Mouse (Mus musculus) forebrain, embryonic 10.5 days (tissue): ENCODE data around the gene Map3k4. TPM values are rescaled to one million over a fixed set of nuclear protein-coding genes. Genes with fewer than 3 reads are reported as not detected.

Experiments used
- DNase-seq: peaks from one replicate; pipeline ENCODE4 v3.0.0-alpha.2; 2017; ENCODE audit warnings: low spot score; ENCODE audit errors: extremely low spot score
- H3K27ac ChIP-seq: fragments of 300-500 bp; sonication (generic); 2 replicates; pipeline ENCODE4 v1.5.1; 2016; ENCODE audit warnings: mild to moderate bottlenecking
- H3K27me3 ChIP-seq: fragments of 300-500 bp; sonication (generic); 2 replicates; pipeline ENCODE4 v1.6.1; 2016; ENCODE audit warnings: mild to moderate bottlenecking; ENCODE audit not compliant: poor library complexity, severe bottlenecking
- H3K36me3 ChIP-seq: fragments of 300-500 bp; sonication (generic); replicated peaks from 2 replicates; pipeline ENCODE4 v1.6.1; 2016; ENCODE audit warnings: mild to moderate bottlenecking, moderate library complexity
- H3K4me1 ChIP-seq: fragments of 300-500 bp; sonication (generic); 2 replicates; pipeline ENCODE4 v1.6.1; 2016
- H3K4me3 ChIP-seq: fragments of 300-500 bp; sonication (generic); 2 replicates; pipeline ENCODE4 v1.5.1; 2016; ENCODE audit warnings: mild to moderate bottlenecking, moderate library complexity
- H3K9me3 ChIP-seq: fragments of 300-500 bp; sonication (generic); 2 replicates; pipeline ENCODE4 v1.6.1; 2016; ENCODE audit warnings: mild to moderate bottlenecking, moderate library complexity
- WGBS: fragments of 180-500 bp; shearing (Covaris S2); methylation state at CpG from one replicate; pipeline ENCODE4 v1.1.7; 2016; 5-methylcytosine and 5-hydroxymethylcytosine counted together
- polyA plus RNA-seq: library from polyadenylated mRNA; unstranded; fragments of >200 nt; fragmentation: Nextera tagmentation; extraction: Ambion mirVana; gene quantifications from 2 replicates; pipeline ENCODE4 v1.2.1, GENCODE M21; 2016

The Map3k4 gene
- polyA plus RNA-seq, 1 experiment from 2014 or later, result 49.5 TPM

- DNase-seq, result no peak
- Histone ChIP-seq H3K4me1 (peaks cover 7% of the 10 kb centered on the region; the same call in 1 of the 2 replicates), H3K27me3 (no peaks in the 10 kb centered on the region), H3K4me3 (no peak overlapping the region), H3K9me3 (no peaks in the 10 kb centered on the region), H3K36me3 (no peaks in the 10 kb centered on the region), H3K27ac (no peak overlapping the region)
- 67% methylated on average over 14 of the region's 14 CpGs for WGBS
Observed at GRCm38 (mm10) chr17:12327847-12328518, 9.4 kb upstream of the Map3k4 start.

DNA sequence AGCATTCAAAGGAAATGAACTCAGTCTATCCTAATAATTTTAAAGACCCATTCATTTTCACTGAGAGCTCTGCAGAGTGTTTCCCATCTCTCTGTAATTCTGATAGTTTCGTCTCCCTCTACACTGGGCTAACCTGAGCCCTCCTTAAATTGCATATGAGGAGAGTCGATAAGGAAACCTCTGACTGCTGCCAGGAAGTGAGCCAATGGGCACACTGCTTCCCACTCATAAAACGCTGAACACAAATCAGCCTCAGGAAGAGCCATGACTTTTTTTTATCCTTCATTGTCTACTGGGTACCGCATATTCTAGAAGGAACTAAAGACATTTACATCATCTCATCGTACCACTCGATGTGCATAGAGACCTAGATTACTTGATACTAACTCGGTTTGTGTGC is 1.2 kb upstream of the Map3k4 start:
- DNase-seq, result no peak
- H3K27me3 ChIP-seq, result no peaks in the 10 kb centered on the region
- H3K36me3 ChIP-seq, result no peaks in the 10 kb centered on the region
- no peaks in the 10 kb centered on the region for H3K9me3 ChIP-seq
- no peak overlapping the region for H3K27ac ChIP-seq
- peaks cover 26% of the 10 kb centered on the region for H3K4me1 ChIP-seq
- WGBS, result 89% methylated on average over 7 of the region's 7 CpGs
- no peak overlapping the region for H3K4me3 ChIP-seq

DNA sequence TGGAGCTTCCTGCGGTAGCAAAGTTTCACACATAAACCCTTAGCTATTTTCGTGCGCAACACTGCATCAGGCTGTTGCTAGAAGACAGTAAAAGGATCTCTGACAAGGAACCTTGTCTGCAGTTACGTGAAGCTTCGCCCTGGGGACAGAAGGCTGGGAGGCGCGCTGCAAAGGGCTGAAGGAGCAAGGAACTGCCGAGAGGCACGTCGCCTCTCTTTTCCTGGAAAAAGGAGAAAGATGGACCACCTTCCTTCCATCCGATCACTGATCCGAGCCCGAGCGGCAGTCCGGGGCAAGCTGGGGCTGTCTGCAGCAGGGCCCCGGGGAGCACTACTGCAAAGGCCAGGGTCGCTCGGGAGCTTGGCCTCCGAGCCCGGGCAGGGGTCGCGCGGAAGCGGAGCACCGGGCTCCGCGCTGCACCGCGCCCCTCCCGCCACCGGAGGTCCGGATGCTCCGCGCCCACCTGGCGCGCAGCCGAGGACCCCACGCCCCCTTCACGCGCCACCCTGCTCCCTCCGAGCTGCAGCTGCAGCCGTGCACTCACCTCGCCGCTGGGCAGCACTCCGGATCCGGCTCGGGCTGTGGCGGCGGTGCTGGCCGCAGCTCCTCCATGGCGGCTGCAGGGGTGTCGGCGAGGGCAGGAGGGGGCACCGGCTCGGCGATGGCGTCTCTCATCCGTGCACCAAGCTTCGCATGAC is 493 bp downstream of the Map3k4 start:
- H3K27ac ChIP-seq, result peak overlapping the region; percentile 98
- H3K4me3 ChIP-seq, result peak overlapping the region; percentile 99
- no peaks in the 10 kb centered on the region for H3K9me3 ChIP-seq
- H3K36me3 ChIP-seq, result no peaks in the 10 kb centered on the region
- H3K27me3 ChIP-seq, result no peaks in the 10 kb centered on the region
- no peak for DNase-seq
- WGBS, result under 1% methylated on average over 59 of the region's 59 CpGs
- H3K4me1 ChIP-seq, result peaks cover 30% of the 10 kb centered on the region

GRCm38 (mm10) chr17:12317607-12317953 is 1.0 kb downstream of the Map3k4 start:
- Histone ChIP-seq H3K36me3 (no peaks in the 10 kb centered on the region), H3K4me1 (peaks cover 30% of the 10 kb centered on the region), H3K9me3 (no peaks in the 10 kb centered on the region), H3K27ac (peak overlapping the region; percentile 98), H3K27me3 (no peaks in the 10 kb centered on the region), H3K4me3 (peak overlapping the region; percentile 99)
- DNase-seq, result no peak
- 12% methylated on average over 7 of the region's 7 CpGs for WGBS

DNA sequence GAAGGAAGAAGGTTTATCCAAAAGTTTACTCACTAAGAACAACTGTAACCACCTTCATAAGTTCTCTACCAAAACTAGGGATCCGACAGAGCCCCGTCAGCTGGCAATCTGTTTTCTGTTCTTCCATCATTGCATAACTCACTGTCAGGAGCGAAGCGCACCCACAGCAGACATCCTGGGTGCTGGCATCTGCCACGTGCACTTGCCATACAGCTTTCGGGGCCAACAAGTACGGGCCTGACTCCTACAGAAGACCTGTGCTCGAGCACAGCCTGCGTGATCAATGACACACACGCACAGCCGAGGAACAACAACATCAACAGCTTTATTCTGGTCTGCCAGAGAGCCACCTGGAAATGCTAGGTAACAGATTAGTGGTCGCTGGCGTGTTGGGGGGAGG is 2.3 kb downstream of the Map3k4 start:
- no peak for DNase-seq
- H3K4me3 ChIP-seq, result no peak overlapping the region
- WGBS, result 93% methylated on average over 13 of the region's 13 CpGs
- H3K4me1 ChIP-seq, result peaks cover 30% of the 10 kb centered on the region
- H3K9me3 ChIP-seq, result no peaks in the 10 kb centered on the region
- no peaks in the 10 kb centered on the region for H3K36me3 ChIP-seq
- H3K27me3 ChIP-seq, result no peaks in the 10 kb centered on the region
- H3K27ac ChIP-seq, result no peak overlapping the region

DNA sequence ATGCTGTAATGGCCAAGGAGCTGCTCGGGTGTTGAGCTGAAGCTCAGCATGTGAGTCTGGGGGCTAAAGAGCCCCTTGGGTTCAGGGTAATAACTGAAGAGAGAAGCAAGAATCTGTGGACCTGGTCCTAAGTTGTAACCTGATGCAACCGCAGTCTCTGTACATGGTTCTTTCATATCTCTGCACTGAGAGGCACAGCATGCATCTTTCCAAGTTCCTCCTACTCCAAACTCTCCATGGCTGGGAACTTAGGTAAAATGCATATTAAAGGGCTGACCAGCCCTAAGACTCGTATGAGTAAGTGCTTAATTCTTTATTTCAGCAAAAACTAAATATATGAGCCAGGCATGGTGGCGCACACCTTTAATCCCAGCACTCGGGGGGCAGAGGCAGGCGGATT is 6.3 kb downstream of the Map3k4 start:
- DNase-seq, result no peak
- H3K27me3 ChIP-seq, result no peaks in the 10 kb centered on the region
- peaks cover 33% of the 10 kb centered on the region for H3K4me1 ChIP-seq
- WGBS, result 90% methylated on average over 6 of the region's 6 CpGs
- no peaks in the 10 kb centered on the region for H3K9me3 ChIP-seq
- H3K27ac ChIP-seq, result no peak overlapping the region
- H3K4me3 ChIP-seq, result no peak overlapping the region
- no peaks in the 10 kb centered on the region for H3K36me3 ChIP-seq

- WGBS, result 92% methylated on average over 9 of the region's 9 CpGs
- DNase-seq, result no peak
- no peak overlapping the region for H3K4me3 ChIP-seq
- H3K36me3 ChIP-seq, result no peaks in the 10 kb centered on the region
- no peaks in the 10 kb centered on the region for H3K27me3 ChIP-seq
- no peaks in the 10 kb centered on the region for H3K9me3 ChIP-seq
- H3K4me1 ChIP-seq, result peaks cover 16% of the 10 kb centered on the region
- H3K27ac ChIP-seq, result no peak overlapping the region
Observed at GRCm38 (mm10) chr17:12309493-12309892, 9.1 kb downstream of the Map3k4 start.

DNA sequence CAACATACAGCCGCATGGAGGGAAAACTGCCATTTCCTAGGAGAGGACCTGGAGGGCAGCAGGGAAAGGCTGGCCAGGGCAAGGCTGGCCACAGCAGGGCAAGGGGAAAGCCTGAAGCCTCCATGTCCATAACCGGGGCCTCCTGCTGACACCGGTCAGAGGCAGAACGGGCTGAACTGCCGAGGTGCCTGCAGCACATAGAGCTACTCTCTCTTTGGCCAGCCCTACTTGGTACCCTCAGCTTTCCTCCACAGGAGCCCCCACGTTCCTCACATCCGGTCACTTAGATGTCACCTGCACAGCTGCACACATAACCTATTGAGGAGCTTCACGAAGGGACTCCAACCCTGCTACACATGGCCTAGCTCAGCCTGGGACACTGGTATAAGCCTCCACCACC is 9.5 kb downstream of the Map3k4 start:
- Histone ChIP-seq H3K4me3 (no peak overlapping the region), H3K9me3 (no peaks in the 10 kb centered on the region), H3K27me3 (no peaks in the 10 kb centered on the region), H3K27ac (0 out of 2 replicates have a peak overlapping the region, but pooled peaks have one; percentile 10), H3K36me3 (no peaks in the 10 kb centered on the region), H3K4me1 (peaks cover 13% of the 10 kb centered on the region)
- 79% methylated on average over 8 of the region's 8 CpGs for WGBS
- no peak for DNase-seq

DNA sequence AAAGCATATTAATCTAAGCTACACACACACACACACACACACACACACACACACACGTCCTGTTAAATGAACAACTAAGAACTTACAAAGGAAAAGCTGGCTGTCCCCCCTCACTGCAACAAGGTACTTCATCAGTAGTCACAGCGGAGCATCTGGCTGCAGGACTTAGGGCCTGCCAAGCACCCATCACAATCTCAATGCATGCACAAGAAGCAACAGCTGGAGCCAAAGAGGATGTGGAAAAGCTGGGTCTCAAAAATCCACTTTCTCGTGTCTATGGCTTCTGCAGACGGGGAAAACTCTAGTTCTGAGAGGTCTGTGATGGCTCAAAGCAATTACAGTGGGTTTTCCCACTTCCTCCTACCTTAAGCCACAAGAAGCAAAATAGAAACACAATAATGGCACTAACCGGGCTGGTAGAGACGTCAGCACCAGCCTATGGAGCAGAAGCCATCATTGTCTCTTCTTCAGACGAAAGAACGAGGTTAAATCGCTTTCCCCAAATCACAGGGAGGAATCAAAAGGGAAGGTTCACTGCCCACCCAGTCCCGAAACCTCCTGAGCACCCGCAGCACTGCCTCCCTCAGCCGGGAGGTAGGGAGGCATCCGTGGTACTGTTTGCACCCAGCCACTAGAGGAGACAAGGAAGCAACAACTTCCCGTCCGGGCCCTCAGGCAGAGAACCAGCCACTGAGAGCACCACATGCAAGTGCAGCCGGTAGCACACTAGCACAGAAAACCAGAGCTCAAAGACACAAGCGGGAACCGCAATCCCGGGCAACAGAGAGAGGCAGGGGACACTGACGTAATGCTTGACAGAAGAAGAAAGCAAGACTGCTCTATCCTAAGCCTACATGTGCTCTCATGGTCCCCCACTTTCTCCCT is 11.1 kb downstream of the Map3k4 start:
- Histone ChIP-seq H3K4me3 (no peak overlapping the region), H3K27me3 (no peaks in the 10 kb centered on the region), H3K36me3 (no peaks in the 10 kb centered on the region), H3K27ac (no peak overlapping the region), H3K4me1 (peaks cover 12% of the 10 kb centered on the region), H3K9me3 (no peaks in the 10 kb centered on the region)
- 85% methylated on average over 20 of the region's 20 CpGs for WGBS
- no peak for DNase-seq

GRCm38 (mm10) chr17:12304658-12305057 is 13.9 kb downstream of the Map3k4 start:
- Histone ChIP-seq H3K4me3 (no peak overlapping the region), H3K27ac (no peak overlapping the region), H3K36me3 (no peaks in the 10 kb centered on the region), H3K27me3 (no peaks in the 10 kb centered on the region), H3K9me3 (no peaks in the 10 kb centered on the region), H3K4me1 (peaks cover 27% of the 10 kb centered on the region)
- DNase-seq, result no peak
- 97% methylated on average over 6 of the region's 6 CpGs for WGBS

GRCm38 (mm10) chr17:12300896-12301706 is 17.5 kb downstream of the Map3k4 start:
- Histone ChIP-seq H3K36me3 (no peaks in the 10 kb centered on the region), H3K9me3 (no peaks in the 10 kb centered on the region), H3K4me3 (no peak overlapping the region), H3K27ac (no peak overlapping the region), H3K4me1 (peaks cover 15% of the 10 kb centered on the region), H3K27me3 (no peaks in the 10 kb centered on the region)
- 55% methylated on average over 3 of the region's 3 CpGs for WGBS
- DNase-seq, result no peak

DNA sequence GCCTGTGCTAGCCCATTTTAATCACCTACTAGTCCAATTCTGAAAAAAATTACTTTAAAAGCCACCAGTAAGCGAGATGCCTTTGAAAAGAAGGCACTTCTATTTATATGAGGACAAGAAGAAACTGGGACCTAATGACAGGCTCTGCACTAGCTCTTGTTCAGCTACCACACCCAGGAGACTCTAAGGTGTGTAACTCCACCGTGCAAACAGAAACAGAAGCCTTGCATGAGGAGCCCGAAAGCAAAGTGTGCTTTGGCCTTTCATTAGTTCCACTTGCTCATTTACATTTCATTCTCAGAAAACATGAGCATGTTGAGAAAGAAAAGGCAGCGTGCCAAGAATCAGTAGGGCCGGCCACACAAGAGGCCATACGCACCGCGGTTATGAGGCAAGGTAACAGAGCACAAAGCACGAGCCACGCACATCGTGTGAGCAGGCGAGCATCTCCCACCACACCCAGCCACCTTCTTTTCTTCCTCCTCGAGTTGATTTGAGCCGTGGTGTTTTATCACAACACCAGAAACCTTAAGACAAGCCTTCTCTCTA is 18.4 kb downstream of the Map3k4 start:
- H3K9me3 ChIP-seq, result no peaks in the 10 kb centered on the region
- no peaks in the 10 kb centered on the region for H3K36me3 ChIP-seq
- H3K4me1 ChIP-seq, result peaks cover 15% of the 10 kb centered on the region
- 94% methylated on average over 14 of the region's 14 CpGs for WGBS
- DNase-seq, result no peak
- H3K27me3 ChIP-seq, result no peaks in the 10 kb centered on the region
- no peak overlapping the region for H3K4me3 ChIP-seq
- no peak overlapping the region for H3K27ac ChIP-seq
